Mouse (Mus musculus) liver, embryonic 16.5 days (tissue): ENCODE measurements around the gene Rin1. TPM values are rescaled to one million over a fixed set of nuclear protein-coding genes. Genes with fewer than 3 reads are reported as not detected.

Experiments used
- ATAC-seq: fragments of 200-750 bp; cut with Nextera tagmentation; 2 replicates; pipeline ENCODE4 v1.8.0; 2017; ENCODE audit warnings: low read depth, mild to moderate bottlenecking, moderate number of reproducible peaks, moderate library complexity
- H3K27ac ChIP-seq: fragments of 300-500 bp; sonication (generic); 2 replicates; pipeline ENCODE4 v1.5.1; 2014; ENCODE audit warnings: mild to moderate bottlenecking, low read length
- H3K27me3 ChIP-seq: fragments of 300-500 bp; sonication (generic); 2 replicates; pipeline ENCODE4 v1.6.1; 2014; ENCODE audit warnings: low read depth, low read length, mixed read lengths; ENCODE audit not compliant: control insufficient read depth, insufficient read depth
- H3K36me3 ChIP-seq: fragments of 300-500 bp; sonication (generic); 2 replicates; pipeline ENCODE4 v1.6.1; 2014; ENCODE audit warnings: mild to moderate bottlenecking; ENCODE audit not compliant: control insufficient read depth, insufficient read depth
- H3K4me1 ChIP-seq: fragments of 300-500 bp; sonication (generic); 2 replicates; pipeline ENCODE4 v1.6.1; 2014; ENCODE audit warnings: low read depth, low read length, mixed read lengths; ENCODE audit not compliant: control insufficient read depth
- H3K4me2 ChIP-seq: fragments of 300-500 bp; sonication (generic); 2 replicates; pipeline ENCODE4 v1.6.1; 2014; ENCODE audit warnings: low read depth, low read length, mixed read lengths
- H3K4me3 ChIP-seq: fragments of 300-500 bp; sonication (generic); 2 replicates; pipeline ENCODE4 v1.5.1; 2014; ENCODE audit warnings: low read depth, mild to moderate bottlenecking, low read length
- H3K9ac ChIP-seq: fragments of 300-500 bp; sonication (generic); 2 replicates; pipeline ENCODE4 v1.6.1; 2014; ENCODE audit warnings: low read depth, low read length
- H3K9me3 ChIP-seq: fragments of 300-500 bp; sonication (generic); replicated peaks from 2 replicates; pipeline ENCODE4 v1.6.1; 2016; ENCODE audit warnings: low read length; ENCODE audit not compliant: control insufficient read depth
- WGBS: fragments of 180-500 bp; shearing (Covaris S2); extraction: QIAGEN DNeasy Blood & Tissue Kit; methylation state at CpG from one replicate; pipeline ENCODE4 v1.1.7; 2014; ENCODE audit not compliant: insufficient replicate concordance; 5-methylcytosine and 5-hydroxymethylcytosine counted together
- polyA plus RNA-seq: library from polyadenylated mRNA; unstranded; fragments of >200 nt; fragmentation: Nextera tagmentation; extraction: Ambion mirVana; gene quantifications from 2 replicates; pipeline ENCODE4 v1.2.1, GENCODE M21; 2015

Rin1 gene
- polyA plus RNA-seq, 1 experiment from 2014 or later, result 0.35 TPM

- H3K36me3 ChIP-seq, result no peaks in the 10 kb centered on the region; the same call in 1 of the 2 replicates
- H3K9ac ChIP-seq, result no peak overlapping the region
- H3K4me1 ChIP-seq, result peaks cover 26% of the 10 kb centered on the region
- peaks cover 14% of the 10 kb centered on the region for H3K27me3 ChIP-seq
- H3K4me2 ChIP-seq, result no peak overlapping the region
- H3K4me3 ChIP-seq, result no peak overlapping the region
- peak; percentile 61 for ATAC-seq
- no peak overlapping the region for H3K27ac ChIP-seq
- WGBS, result 0% methylated on average over 21 of the region's 21 CpGs
- no peaks in the 10 kb centered on the region for H3K9me3 ChIP-seq
Measured at GRCm38 (mm10) chr19:5094243-5094632, 44.0 kb downstream of the Rin1 start.

- no peak overlapping the region for H3K9ac ChIP-seq
- no peak overlapping the region for H3K4me2 ChIP-seq
- no peaks in the 10 kb centered on the region for H3K9me3 ChIP-seq
- no peaks in the 10 kb centered on the region; the same call in 1 of the 2 replicates for H3K36me3 ChIP-seq
- 42% methylated on average over 11 of the region's 11 CpGs for WGBS
- H3K27ac ChIP-seq, result no peak overlapping the region
- ATAC-seq, result no peak
- no peak overlapping the region for H3K4me3 ChIP-seq
- H3K4me1 ChIP-seq, result peaks cover 23% of the 10 kb centered on the region
- peaks cover 14% of the 10 kb centered on the region for H3K27me3 ChIP-seq
Measured at GRCm38 (mm10) chr19:5094746-5095417, 44.6 kb downstream of the Rin1 start.

- Histone ChIP-seq H3K4me2 (no peak overlapping the region), H3K36me3 (no peaks in the 10 kb centered on the region; the same call in 1 of the 2 replicates), H3K27me3 (peaks cover 14% of the 10 kb centered on the region), H3K4me3 (no peak overlapping the region), H3K9ac (no peak overlapping the region), H3K4me1 (peaks cover 23% of the 10 kb centered on the region), H3K9me3 (no peaks in the 10 kb centered on the region), H3K27ac (no peak overlapping the region)
- ATAC-seq, result no peak
- 5% methylated on average over 9 of the region's 9 CpGs for WGBS
Measured at GRCm38 (mm10) chr19:5095887-5096474, 45.7 kb downstream of the Rin1 start.

- Histone ChIP-seq H3K9ac (peak overlapping the region; percentile 36; the same call in 1 of the 2 replicates), H3K27ac (no peak overlapping the region), H3K4me1 (peaks cover 23% of the 10 kb centered on the region), H3K27me3 (peaks cover 14% of the 10 kb centered on the region), H3K4me3 (peak overlapping the region; percentile 46), H3K36me3 (no peaks in the 10 kb centered on the region; the same call in 1 of the 2 replicates), H3K9me3 (no peaks in the 10 kb centered on the region), H3K4me2 (peak overlapping the region; percentile 78)
- ATAC-seq, result 0 out of 2 replicates have a peak, but pooled peaks have one; percentile 2
- WGBS, result 8% methylated on average over 28 of the region's 31 CpGs
Measured at GRCm38 (mm10) chr19:5097521-5098362, 47.5 kb downstream of the Rin1 start.

GRCm38 (mm10) chr19:5098363-5099143, 48.3 kb downstream of the Rin1 start, which contains the start of gene Cnih2:
Cnih2 (minus strand) TSS chr19:5098521.
- H3K36me3 ChIP-seq, result no peaks in the 10 kb centered on the region; the same call in 1 of the 2 replicates
- H3K9me3 ChIP-seq, result no peaks in the 10 kb centered on the region
- H3K27ac ChIP-seq, result no peak within 1 kb of the TSS
- H3K27me3 ChIP-seq, result peaks cover 14% of the 10 kb centered on the region
- peak within 1 kb of the TSS; percentile 78 for H3K4me2 ChIP-seq
- peak; percentile 65 for ATAC-seq
- H3K4me1 ChIP-seq, result peaks cover 23% of the 10 kb centered on the region
- peak within 1 kb of the TSS; percentile 46 for H3K4me3 ChIP-seq
- H3K9ac ChIP-seq, result peak within 1 kb of the TSS; percentile 36; the same call in 1 of the 2 replicates
- WGBS, result 9% methylated on average over 32 of the region's 48 CpGs

GRCm38 (mm10) chr19:5106074-5106473, 55.8 kb downstream of the Rin1 start:
- H3K9ac ChIP-seq, result peak overlapping the region; percentile 88
- no peak for ATAC-seq
- no peaks in the 10 kb centered on the region for H3K9me3 ChIP-seq
- H3K27ac ChIP-seq, result peak overlapping the region; percentile 88
- peaks cover 24% of the 10 kb centered on the region for H3K4me1 ChIP-seq
- peaks cover 7% of the 10 kb centered on the region for H3K36me3 ChIP-seq
- H3K4me3 ChIP-seq, result peak overlapping the region; percentile 82
- H3K27me3 ChIP-seq, result no peaks in the 10 kb centered on the region
- H3K4me2 ChIP-seq, result peak overlapping the region; percentile 88
- WGBS, result 3% methylated on average over 9 of the region's 9 CpGs

Other genes with a start within 250 kb of the Rin1 start
- 11.7 and 13.7 TPM in 2 replicates for gene Gm21992, start 238.9 kb upstream of the Rin1 start, polyA plus RNA-seq
- 39.1 and 41.2 TPM in 2 replicates for gene Rbm14, start 238.8 kb upstream of the Rin1 start, polyA plus RNA-seq
- gene Ccs, start 211.1 kb upstream of the Rin1 start, polyA plus RNA-seq, result 55.2 and 57.1 TPM in 2 replicates
- not detected in 2 replicates for gene Ccdc87, start 211.1 kb upstream of the Rin1 start, polyA plus RNA-seq
- gene Ctsf, start 195.4 kb upstream of the Rin1 start, polyA plus RNA-seq, result 27.3 and 30.5 TPM in 2 replicates
- 0.65 and 1.3 TPM in 2 replicates for gene Actn3, start 172.6 kb upstream of the Rin1 start, polyA plus RNA-seq
- gene Zdhhc24, start 171.8 kb upstream of the Rin1 start, polyA plus RNA-seq, result 10.5 and 10.6 TPM in 2 replicates
- 0.95 and 1.2 TPM in 2 replicates for gene Bbs1, start 143.9 kb upstream of the Rin1 start, polyA plus RNA-seq
- gene Dpp3, start 122.2 kb upstream of the Rin1 start, polyA plus RNA-seq, result 44.1 and 44.2 TPM in 2 replicates
- 0.29 and 0.31 TPM in 2 replicates for gene Peli3, start 107.4 kb upstream of the Rin1 start, polyA plus RNA-seq
- 36.8 and 38.0 TPM in 2 replicates for gene Mrpl11, start 88.3 kb upstream of the Rin1 start, polyA plus RNA-seq
- not detected in 2 replicates for gene Npas4, start 60.2 kb upstream of the Rin1 start, polyA plus RNA-seq
- gene Slc29a2, start 26.6 kb upstream of the Rin1 start, polyA plus RNA-seq, result 0.82 and 1.6 TPM in 2 replicates
- gene B4gat1, start 11.7 kb upstream of the Rin1 start, polyA plus RNA-seq, result 8.6 and 9.1 TPM in 2 replicates
- 0.58 TPM in 1 of 2 replicates, not detected in the other for gene AC124502.3, start 11.6 kb upstream of the Rin1 start, polyA plus RNA-seq
- 21.0 and 22.2 TPM in 2 replicates for gene Brms1, start 9.1 kb upstream of the Rin1 start, polyA plus RNA-seq
- 2.4 and 3.7 TPM in 2 replicates for gene Cd248, start 17.6 kb downstream of the Rin1 start, polyA plus RNA-seq
- 0.33 and 0.52 TPM in 2 replicates for gene Tmem151a, start 35.0 kb downstream of the Rin1 start, polyA plus RNA-seq
- 51.2 and 53.1 TPM in 2 replicates for gene Yif1a, start 38.1 kb downstream of the Rin1 start, polyA plus RNA-seq
- gene Cnih2, start 48.0 kb downstream of the Rin1 start, polyA plus RNA-seq, result 0.40 and 0.46 TPM in 2 replicates
- 79.2 and 88.7 TPM in 2 replicates for gene Rab1b, start 56.6 kb downstream of the Rin1 start, polyA plus RNA-seq
- 1.5 and 1.9 TPM in 2 replicates for gene Klc2, start 68.1 kb downstream of the Rin1 start, polyA plus RNA-seq
- 6.8 and 8.1 TPM in 2 replicates for gene Pacs1, start 222.6 kb downstream of the Rin1 start, polyA plus RNA-seq
- gene Sf3b2, start 245.0 kb downstream of the Rin1 start, polyA plus RNA-seq, result 103 TPM in 2 replicates
- gene Gal3st3, start 247.8 kb downstream of the Rin1 start, polyA plus RNA-seq, result 0.08 TPM in 1 of 2 replicates, not detected in the other